Mouse (Mus musculus) adrenal gland, adult 2 months (tissue): Measurements from ENCODE around the gene Trmt112. TPM values are rescaled to one million over a fixed set of nuclear protein-coding genes. Genes with fewer than 3 reads are reported as not detected.

Experiments used
- DNase-seq: peaks from one replicate; pipeline ENCODE4 v3.0.0; 2021
- microRNA-seq, 2 experiments: library from miRNA; unstranded; fragments of <30 nt; microRNA quantifications; one replicate each; pipeline ENCODE4 v1.2.0; 2021
- polyA plus RNA-seq: library from polyadenylated mRNA; depleted of rRNA; stranded (reverse); fragments of >200 nt; gene quantifications from 2 replicates; pipeline ENCODE4 v1.2.3, GENCODE M21; 2012; rRNA removed
- total RNA-seq, 2 experiments: library from RNA; stranded (reverse); gene quantifications; 2 replicates each; pipeline ENCODE4 v1.2.3; 2021

The Trmt112 gene
- total and polyA plus RNA-seq, 3 experiments = 103 to 197 (median 118) TPM

- peak; percentile 14 for DNase-seq
Observed at GRCm38 (mm10) chr19:6948186-6948585, 38.7 kb downstream of the Trmt112 start.

- DNase-seq = no peak
Observed at GRCm38 (mm10) chr19:6949532-6949931, 40.0 kb downstream of the Trmt112 start.

- no peak for DNase-seq
Observed at GRCm38 (mm10) chr19:6949951-6950350, 40.5 kb downstream of the Trmt112 start.

GRCm38 (mm10) chr19:6950613-6951153 lies 41.2 kb downstream of the Trmt112 start:
- DNase-seq = peak; percentile 82

- peak; percentile 98 for DNase-seq
Observed at GRCm38 (mm10) chr19:6951381-6951968, 42.0 kb downstream of the Trmt112 start.

GRCm38 (mm10) chr19:6951994-6952711 lies 42.7 kb downstream of the Trmt112 start:
- peak; percentile 94 for DNase-seq

GRCm38 (mm10) chr19:6952712-6953037 lies 43.2 kb downstream of the Trmt112 start:
- peak; percentile 90 for DNase-seq

GRCm38 (mm10) chr19:6954046-6954445 lies 44.5 kb downstream of the Trmt112 start:
- peak; percentile 61 for DNase-seq

GRCm38 (mm10) chr19:6955424-6955823 lies 45.9 kb downstream of the Trmt112 start:
- DNase-seq = peak; percentile 9

- peak; percentile 36 for DNase-seq
Observed at GRCm38 (mm10) chr19:6956461-6956860, 47.0 kb downstream of the Trmt112 start.

Small RNA genes within 50 kb of the gene (microRNA-seq; reads per million reads assigned to microRNA genes)
- 2.9 to 5.0 reads per million in 2 experiments for gene Mir6990

Other genes with a start within 250 kb of the Trmt112 start
- gene Rps6ka4, start 69.1 kb upstream of the Trmt112 start, total RNA-seq = 10 to 100 TPM; 18.1 to 32.3 TPM
- gene Rps6ka4, start 69.1 kb upstream of the Trmt112 start, polyA plus RNA-seq = 48.2 and 49.8 TPM in 2 replicates
- 1 to 10 TPM; 1.9 to 2.1 TPM for gene Ccdc88b, start 51.5 kb upstream of the Trmt112 start, total RNA-seq
- gene Ccdc88b, start 51.5 kb upstream of the Trmt112 start, polyA plus RNA-seq = 3.2 and 4.3 TPM in 2 replicates
- gene Prdx5, start 408 bp downstream of the Trmt112 start, total RNA-seq = 100 to 1,000 TPM; 297 to 298 TPM
- 90.2 and 91.2 TPM in 2 replicates for gene Prdx5, start 408 bp downstream of the Trmt112 start, polyA plus RNA-seq
- 10 to 100 TPM; 29.3 to 62.8 TPM for gene Esrra, start 12.1 kb downstream of the Trmt112 start, total RNA-seq
- gene Esrra, start 12.1 kb downstream of the Trmt112 start, polyA plus RNA-seq = 67.6 and 87.7 TPM in 2 replicates
- under 1 TPM in 1 of 2 experiments, not detected in 1; 0.58 TPM for gene Catsperz, start 15.7 kb downstream of the Trmt112 start, total RNA-seq
- not detected in 2 replicates for gene Catsperz, start 15.7 kb downstream of the Trmt112 start, polyA plus RNA-seq
- under 1 TPM in 1 of 2 experiments, not detected in 1; 0.31 TPM for gene Kcnk4, start 24.8 kb downstream of the Trmt112 start, total RNA-seq
- gene Kcnk4, start 24.8 kb downstream of the Trmt112 start, polyA plus RNA-seq = 0.06 TPM in 1 of 2 replicates, not detected in the other
- gene Bad, start 32.2 kb downstream of the Trmt112 start, total RNA-seq = 10 to 100 TPM; 44.7 to 58.7 TPM
- gene Bad, start 32.2 kb downstream of the Trmt112 start, polyA plus RNA-seq = 91.2 and 102 TPM in 2 replicates
- gene Gpr137, start 32.8 kb downstream of the Trmt112 start, total RNA-seq = 10 to 100 TPM; 47.9 to 51.5 TPM
- 202 and 223 TPM in 2 replicates for gene Gpr137, start 32.8 kb downstream of the Trmt112 start, polyA plus RNA-seq
- gene Ppp1r14b, start 65.3 kb downstream of the Trmt112 start, total RNA-seq = 100 to 1,000 TPM; 123 to 288 TPM
- 156 and 181 TPM in 2 replicates for gene Ppp1r14b, start 65.3 kb downstream of the Trmt112 start, polyA plus RNA-seq
- 10 to 100 TPM; 34.1 to 47.8 TPM for gene Plcb3, start 66.8 kb downstream of the Trmt112 start, total RNA-seq
- gene Plcb3, start 66.8 kb downstream of the Trmt112 start, polyA plus RNA-seq = 69.1 and 87.1 TPM in 2 replicates
- gene Fkbp2, start 70.8 kb downstream of the Trmt112 start, total RNA-seq = 100 to 1,000 TPM; 110 to 119 TPM
- 31.3 and 35.4 TPM in 2 replicates for gene Fkbp2, start 70.8 kb downstream of the Trmt112 start, polyA plus RNA-seq
- 100 to 1,000 TPM; 109 to 131 TPM for gene Vegfb, start 78.0 kb downstream of the Trmt112 start, total RNA-seq
- gene Vegfb, start 78.0 kb downstream of the Trmt112 start, polyA plus RNA-seq = 149 and 263 TPM in 2 replicates
- gene Dnajc4, start 82.9 kb downstream of the Trmt112 start, total RNA-seq = 10 to 100 TPM; 42.6 to 50.7 TPM
- gene Dnajc4, start 82.9 kb downstream of the Trmt112 start, polyA plus RNA-seq = 43.0 and 47.5 TPM in 2 replicates
- 10 to 100 TPM; 28.3 to 40.7 TPM for gene Nudt22, start 86.4 kb downstream of the Trmt112 start, total RNA-seq
- gene Nudt22, start 86.4 kb downstream of the Trmt112 start, polyA plus RNA-seq = 122 and 130 TPM in 2 replicates
- gene Trpt1, start 86.4 kb downstream of the Trmt112 start, total RNA-seq = 10 to 100 TPM; 11.5 to 16.3 TPM
- gene Trpt1, start 86.4 kb downstream of the Trmt112 start, polyA plus RNA-seq = 18.1 and 20.3 TPM in 2 replicates
- 1 to 10 TPM; 6.7 to 7.1 TPM for gene Fermt3, start 109.8 kb downstream of the Trmt112 start, total RNA-seq
- gene Fermt3, start 109.8 kb downstream of the Trmt112 start, polyA plus RNA-seq = 10.4 and 10.8 TPM in 2 replicates
- 100 to 1,000 TPM; 175 to 323 TPM for gene Stip1, start 130.3 kb downstream of the Trmt112 start, total RNA-seq
- 22.8 and 43.0 TPM in 2 replicates for gene Stip1, start 130.3 kb downstream of the Trmt112 start, polyA plus RNA-seq
- 10 to 100 TPM; 56.4 to 65.1 TPM for gene Macrod1, start 147.1 kb downstream of the Trmt112 start, total RNA-seq
- 134 and 138 TPM in 2 replicates for gene Macrod1, start 147.1 kb downstream of the Trmt112 start, polyA plus RNA-seq
- gene Flrt1, start 196.0 kb downstream of the Trmt112 start, total RNA-seq = 1 to 10 TPM; 2.1 to 9.2 TPM
- gene Flrt1, start 196.0 kb downstream of the Trmt112 start, polyA plus RNA-seq = 0.79 and 2.9 TPM in 2 replicates